8 mouse cellular contexts compared by ENCODE assay signal in genomic region chr7:133638821-133639220, GRCm38 (mm10). TPM values are rescaled to one million over a fixed set of nuclear protein-coding genes. Genes with fewer than 3 reads are reported as not detected.
DNase-seq lines count a peak whose midpoint lies in the region; ATAC-seq and TF ChIP-seq lines count a peak whose summit lies in the region.

No protein-coding gene starts in this region.

- H3K4me2 ChIP-seq in limb, embryonic 13.5 days (replicated peaks), result peak overlapping the region; percentile 93
- peak overlapping the region; percentile 72 for H3K4me2 ChIP-seq in stomach, embryonic 16.5 days (ENCODE audit: low read depth, low read length)

- peak overlapping the region; percentile 96 for H3K4me3 ChIP-seq in E14TG2a.4 (replicated peaks; ENCODE audit: low read length)
- H3K4me3 ChIP-seq in limb, embryonic 13.5 days, result peak overlapping the region; percentile 94
- H3K4me3 ChIP-seq in stomach, embryonic 16.5 days (replicated peaks; ENCODE audit: low read length), result peak overlapping the region; percentile 92

- H3K27ac ChIP-seq in limb, embryonic 13.5 days, result no peak overlapping the region
- no peak overlapping the region for H3K27ac ChIP-seq in stomach, embryonic 16.5 days (ENCODE audit: low read length)

- peaks cover 50% of the 10 kb centered on the region for H3K36me3 ChIP-seq in E14TG2a.4 (ENCODE audit: insufficient read depth, low read length)
- H3K36me3 ChIP-seq in limb, embryonic 13.5 days, result peaks cover 36% of the 10 kb centered on the region
- H3K36me3 ChIP-seq in stomach, embryonic 16.5 days (ENCODE audit: control insufficient read depth, insufficient read depth, low read length), result peaks cover 9% of the 10 kb centered on the region; the same call in 1 of the 2 replicates

- H3K4me1 ChIP-seq in E14TG2a.4 (replicated peaks; ENCODE audit: low read depth, low read length), result peaks cover 25% of the 10 kb centered on the region
- H3K4me1 ChIP-seq in limb, embryonic 13.5 days, result peaks cover 24% of the 10 kb centered on the region
- peaks cover 7% of the 10 kb centered on the region for H3K4me1 ChIP-seq in stomach, embryonic 16.5 days (ENCODE audit: control insufficient read depth, insufficient read depth, low read length)

- no peaks in the 10 kb centered on the region for H3K27me3 ChIP-seq in E14TG2a.4 (ENCODE audit: insufficient read depth, low read length)
- no peaks in the 10 kb centered on the region for H3K27me3 ChIP-seq in limb, embryonic 13.5 days
- H3K27me3 ChIP-seq in stomach, embryonic 16.5 days (ENCODE audit: control insufficient read depth, insufficient read depth, low read length), result no peaks in the 10 kb centered on the region

- no peaks in the 10 kb centered on the region for H3K9me3 ChIP-seq in E14TG2a.4 (ENCODE audit: low read length)
- no peaks in the 10 kb centered on the region for H3K9me3 ChIP-seq in limb, embryonic 13.5 days
- no peaks in the 10 kb centered on the region for H3K9me3 ChIP-seq in stomach, embryonic 16.5 days (replicated peaks; ENCODE audit: control insufficient read depth, low read length)

- WGBS in limb, embryonic 13.5 days, result 86% methylated on average over 13 of the region's 13 CpGs
- 88% methylated on average over 13 of the region's 13 CpGs for WGBS in stomach, embryonic 16.5 days

- ATAC-seq in limb, embryonic 13.5 days (ENCODE audit: low FRiP score, low read depth), result no peak
- no peak for ATAC-seq in stomach, embryonic 16.5 days (ENCODE audit: insufficient read depth, low FRiP score)
- ATAC-seq in CD4-positive, CD25-positive, alpha-beta regulatory T cell, adult 4 months, result no peak

- no peak overlapping the region; the same call in 1 of the 2 replicates for H3K9ac ChIP-seq in limb, embryonic 13.5 days
- H3K9ac ChIP-seq in stomach, embryonic 16.5 days (ENCODE audit: low read length), result 0 out of 2 replicates have a peak overlapping the region, but pooled peaks have one; percentile 2

- DNase-seq in cerebellum, postnatal 14 days, result peak; percentile 27 to 38
- DNase-seq in cerebellum, adult 11 months, result no peak
- peak; percentile 54 to 82 for DNase-seq in frontal cortex, postnatal 36 days (ENCODE audit: low spot score in 2 of 2)
- no peak for DNase-seq in ovary, adult 18-20 months (ENCODE audit: low spot score)

- no peak for TF ChIP-seq CTCF in E14TG2a.4 (conservative IDR thresholded peaks at IDR 0.05; ENCODE audit: low read length)

RNA-seq across cellular contexts. Expression of gene Edrf1, which starts 1.5 kb away (rescaled TPM):
- 21.6 TPM in 2 replicates for polyA plus RNA-seq in limb, embryonic 13.5 days (2015; fragmentation: Nextera tagmentation; extraction: Ambion mirVana)
- 17.6 and 18.4 TPM in 2 replicates for polyA plus RNA-seq in stomach, embryonic 16.5 days (2015; fragmentation: Nextera tagmentation; extraction: Ambion mirVana)
- 10 to 100 TPM; 16.4 to 18.5 TPM for polyA plus RNA-seq in CD4-positive, CD25-positive, alpha-beta regulatory T cell, adult 4 months (2017; shearing (Covaris generic))

RNA-seq across cellular contexts. Expression of gene Tex36, which starts 36.9 kb away (rescaled TPM):
- polyA plus RNA-seq in limb, embryonic 13.5 days (2015; fragmentation: Nextera tagmentation; extraction: Ambion mirVana), result not detected in 2 replicates
- polyA plus RNA-seq in stomach, embryonic 16.5 days (2015; fragmentation: Nextera tagmentation; extraction: Ambion mirVana), result not detected in 2 replicates
- polyA plus RNA-seq in CD4-positive, CD25-positive, alpha-beta regulatory T cell, adult 4 months (2017; shearing (Covaris generic)), result not detected

RNA-seq across cellular contexts. Expression of gene Mmp21, which starts 41.0 kb away (rescaled TPM):
- not detected in 2 replicates for polyA plus RNA-seq in limb, embryonic 13.5 days (2015; fragmentation: Nextera tagmentation; extraction: Ambion mirVana)
- 0.08 TPM in 1 of 2 replicates, not detected in the other for polyA plus RNA-seq in stomach, embryonic 16.5 days (2015; fragmentation: Nextera tagmentation; extraction: Ambion mirVana)
- polyA plus RNA-seq in CD4-positive, CD25-positive, alpha-beta regulatory T cell, adult 4 months (2017; shearing (Covaris generic)), result under 1 TPM in 1 of 2 experiments, not detected in 1; 0.47 TPM

Comparison
In these comparisons a context has a peak if more than half of its experiments do, and no peak if none do; other contexts are left out.
1. DNase-seq: peak in cerebellum, postnatal 14 days (2 of 2) and frontal cortex, postnatal 36 days (2 of 2); none in cerebellum, adult 11 months (single experiment) and ovary, adult 18-20 months (single experiment).
2. Peak in every context shown above with its lines, with median percentiles within 50 percentile points of each other: H3K4me3 ChIP-seq.